Mouse (Mus musculus) cortical plate, adult 2 months (tissue): ENCODE results near the gene Lipe. TPM values are rescaled to one million over a fixed set of nuclear protein-coding genes. Genes with fewer than 3 reads are reported as not detected.
A peak's percentile ranks its signal among the peaks of the same experiment; 100 is the strongest.

Source experiments
- H3K27ac ChIP-seq: fragments of 200-500 bp; 2 replicates; pipeline ENCODE4 v1.5.1; 2012; ENCODE audit warnings: low read length, control low read depth, inconsistent platforms; ENCODE audit not compliant: insufficient read depth
- H3K4me1 ChIP-seq: fragments of 200-500 bp; 2 replicates; pipeline ENCODE4 v1.6.1; 2011; ENCODE audit warnings: low read length; ENCODE audit not compliant: control insufficient read depth, insufficient read depth
- H3K4me3 ChIP-seq: fragments of 200-500 bp; 2 replicates; pipeline ENCODE4 v1.5.1; 2011; ENCODE audit warnings: mild to moderate bottlenecking, low read length, control low read depth; ENCODE audit not compliant: insufficient read depth
- CTCF ChIP-seq: fragments of 200-500 bp; IDR thresholded peaks from 2 replicates; pipeline ENCODE4 v1.5.1; 2011; ENCODE audit warnings: mild to moderate bottlenecking, control low read depth, low read length; ENCODE audit not compliant: insufficient read depth; ENCODE audit errors: extremely low read depth
- POLR2A ChIP-seq: fragments of 200-500 bp; IDR thresholded peaks from 2 replicates; pipeline ENCODE4 v1.6.1; 2011; ENCODE audit warnings: mild to moderate bottlenecking, low read length, control low read depth; ENCODE audit not compliant: insufficient read depth; ENCODE audit errors: extremely low read depth
- polyA plus RNA-seq: library from polyadenylated mRNA; depleted of rRNA; stranded (reverse); fragments of >200 nt; gene quantifications from 2 replicates; pipeline ENCODE4 v1.2.3, GENCODE M21; 2012

Lipe gene
- polyA plus RNA-seq, 1 experiment: 9.1 TPM

DNA sequence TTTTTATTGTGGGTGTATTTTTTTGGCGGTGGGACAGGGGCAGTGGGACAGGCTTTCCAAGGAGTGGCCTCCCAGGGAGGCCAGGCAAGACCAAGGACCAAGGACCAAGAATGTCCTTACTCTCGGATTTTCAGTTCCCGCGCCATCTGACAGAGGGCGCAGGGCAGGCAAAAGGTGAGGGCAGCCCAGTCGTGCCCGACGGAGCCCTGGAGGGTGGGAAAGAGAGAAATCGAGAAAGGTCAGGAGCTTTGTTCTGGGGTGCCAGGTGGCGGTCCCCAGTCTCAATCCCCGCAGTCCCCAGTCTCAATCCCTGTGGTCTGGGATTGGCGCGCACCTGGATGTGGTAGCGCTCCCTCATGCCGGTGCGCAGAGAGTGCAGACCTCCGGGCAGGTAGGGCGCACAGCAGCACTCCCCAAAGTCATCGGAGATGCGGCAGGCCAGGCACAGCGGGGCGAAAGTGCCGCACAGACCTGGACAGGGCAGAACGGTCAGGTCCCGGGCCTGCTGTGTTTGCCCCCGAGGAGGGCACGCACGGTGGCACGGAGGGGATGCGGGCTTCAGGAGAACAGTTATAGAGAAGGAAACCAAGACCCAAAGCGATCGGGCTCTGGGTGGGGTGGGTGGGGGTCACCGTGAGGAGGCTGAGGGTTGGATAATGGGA, 30.7 kb downstream of the Lipe start:
- Histone ChIP-seq H3K4me3 (no peak overlapping the region), H3K4me1 (0 out of 2 replicates have a peak, but pooled peaks cover 2% of the 10 kb centered on the region), H3K27ac (no peak overlapping the region)
- TF ChIP-seq POLR2A (no peak), CTCF (0 out of 2 replicates have a peak, but pooled peaks have one; percentile 17)

DNA sequence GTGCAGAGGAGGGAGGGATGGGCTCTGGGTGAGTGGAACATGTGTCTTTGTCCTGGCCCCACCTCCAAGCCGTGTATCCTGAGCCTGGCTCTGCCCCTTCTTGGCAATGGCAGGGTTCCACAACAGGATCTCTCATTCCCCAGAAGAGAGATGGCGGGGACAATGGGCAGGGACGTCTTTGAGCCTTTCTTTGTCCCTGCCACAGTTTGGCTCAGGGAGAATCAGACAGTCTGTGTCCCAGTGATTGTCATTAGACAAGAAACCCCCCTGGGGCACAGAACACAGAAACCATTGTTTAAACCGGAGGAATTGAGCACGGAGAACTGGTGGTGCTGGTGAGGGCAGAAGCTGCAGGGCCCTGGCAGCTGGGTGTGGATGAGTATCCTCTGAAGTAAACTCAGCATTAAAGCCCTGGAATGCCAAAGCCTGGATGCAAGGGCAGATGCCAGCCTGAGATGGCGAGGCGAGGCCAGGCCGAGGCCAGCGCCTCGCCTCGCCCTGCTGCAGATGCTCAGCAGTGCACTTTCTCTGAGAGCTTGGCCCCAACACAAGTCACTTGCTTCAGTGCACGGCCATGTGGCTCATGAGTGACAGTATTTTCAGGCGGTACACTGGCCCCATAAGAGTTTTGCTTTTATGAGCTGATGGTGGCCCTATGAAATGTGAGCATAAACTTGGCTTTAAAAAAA, 32.4 kb downstream of the Lipe start:
- 0 out of 2 replicates have a peak, but pooled peaks cover 2% of the 10 kb centered on the region for H3K4me1 ChIP-seq
- no peak overlapping the region for H3K4me3 ChIP-seq
- TF ChIP-seq POLR2A: no peak
- no peak overlapping the region for H3K27ac ChIP-seq

DNA sequence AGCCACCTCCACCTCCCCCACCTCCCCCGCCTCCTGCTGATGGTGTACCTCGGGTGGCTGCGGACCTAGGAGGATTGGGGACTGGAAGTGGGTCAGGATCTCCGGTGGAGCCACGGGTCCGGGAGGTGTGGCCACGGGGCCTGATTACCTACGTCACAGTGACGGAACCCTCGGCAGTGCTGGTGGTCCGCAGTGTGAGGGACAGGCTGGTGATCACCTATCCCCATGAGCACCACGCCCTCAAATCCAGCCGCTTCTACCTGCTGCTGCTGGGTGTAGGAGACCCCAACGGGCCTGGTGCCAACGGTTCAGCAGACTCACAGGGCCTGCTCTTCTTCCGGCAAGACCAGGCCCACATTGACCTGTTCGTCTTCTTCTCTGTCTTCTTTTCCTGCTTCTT, 34.9 kb downstream of the Lipe start:
- TF ChIP-seq POLR2A: no peak
- no peak for TF ChIP-seq CTCF
- H3K27ac ChIP-seq: no peak overlapping the region
- H3K4me3 ChIP-seq: no peak overlapping the region
- H3K4me1 ChIP-seq: 0 out of 2 replicates have a peak, but pooled peaks cover under 1% of the 10 kb centered on the region

GRCm38 (mm10) chr7:25363151-25363550, 35.4 kb downstream of the Lipe start:
- H3K4me3 ChIP-seq: no peak overlapping the region
- no peaks in the 10 kb centered on the region for H3K4me1 ChIP-seq
- TF ChIP-seq CTCF: no peak
- TF ChIP-seq POLR2A: no peak

DNA sequence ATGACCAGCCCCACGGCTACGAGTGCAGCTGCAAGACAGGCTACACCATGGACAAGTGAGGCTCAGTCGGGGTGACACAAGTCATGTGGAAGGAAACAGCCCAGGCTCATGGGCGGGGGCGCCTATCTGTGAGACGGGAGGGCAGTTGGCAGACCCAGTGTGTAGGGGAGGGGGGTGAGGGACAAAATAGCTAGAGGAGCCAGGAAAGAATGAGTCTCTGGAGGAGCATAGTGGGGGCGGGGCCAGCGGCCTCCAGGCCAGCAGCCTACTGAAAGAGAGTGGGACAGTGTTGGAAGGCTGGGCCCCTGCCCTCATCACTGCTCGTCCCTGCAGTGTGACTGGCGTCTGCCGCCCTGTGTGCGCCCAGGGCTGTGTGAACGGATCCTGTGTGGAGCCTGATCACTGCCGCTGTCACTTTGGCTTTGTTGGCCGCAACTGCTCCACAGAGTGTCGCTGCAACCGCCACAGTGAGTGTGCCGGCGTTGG, 39.7 kb downstream of the Lipe start:
- Histone ChIP-seq H3K27ac (no peak overlapping the region), H3K4me3 (no peak overlapping the region), H3K4me1 (no peaks in the 10 kb centered on the region)
- TF ChIP-seq POLR2A: no peak
- 0 out of 2 replicates have a peak, but pooled peaks have one; percentile 6 for TF ChIP-seq CTCF

More at GRCm38 (mm10) chr7:25363151-25363550, 35.4 kb downstream of the Lipe start:
- no peak overlapping the region for H3K27ac ChIP-seq

DNA sequence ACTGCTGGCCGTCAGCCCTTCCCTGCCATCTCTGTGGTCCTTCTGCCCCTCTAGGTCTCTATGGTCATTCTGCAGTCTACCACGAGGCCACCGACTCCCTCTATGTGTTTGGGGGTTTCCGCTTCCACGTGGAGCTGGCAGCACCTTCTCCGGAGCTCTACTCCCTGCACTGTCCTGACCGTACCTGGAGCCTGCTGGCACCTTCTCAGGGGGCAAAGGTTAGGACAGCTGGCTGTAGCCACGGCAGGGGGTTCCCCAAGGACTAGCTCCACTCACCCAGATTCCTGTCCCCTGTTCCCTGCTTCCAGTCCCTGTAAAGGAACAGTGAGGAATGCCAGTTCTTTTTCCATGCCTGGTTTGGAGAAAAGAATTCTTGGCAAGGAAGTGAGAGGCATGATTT, 49.6 kb downstream of the Lipe start:
- no peaks in the 10 kb centered on the region for H3K4me1 ChIP-seq
- no peak overlapping the region for H3K4me3 ChIP-seq
- TF ChIP-seq CTCF (no peak), POLR2A (no peak)
- no peak overlapping the region for H3K27ac ChIP-seq

- H3K4me1 ChIP-seq: peaks cover 7% of the 10 kb centered on the region
- no peak overlapping the region for H3K4me3 ChIP-seq
- H3K27ac ChIP-seq: no peak overlapping the region
- TF ChIP-seq CTCF: no peak
- no peak for TF ChIP-seq POLR2A
These were observed 57.3 kb downstream of the Lipe start for GRCm38 (mm10) chr7:25341000-25341784.

DNA sequence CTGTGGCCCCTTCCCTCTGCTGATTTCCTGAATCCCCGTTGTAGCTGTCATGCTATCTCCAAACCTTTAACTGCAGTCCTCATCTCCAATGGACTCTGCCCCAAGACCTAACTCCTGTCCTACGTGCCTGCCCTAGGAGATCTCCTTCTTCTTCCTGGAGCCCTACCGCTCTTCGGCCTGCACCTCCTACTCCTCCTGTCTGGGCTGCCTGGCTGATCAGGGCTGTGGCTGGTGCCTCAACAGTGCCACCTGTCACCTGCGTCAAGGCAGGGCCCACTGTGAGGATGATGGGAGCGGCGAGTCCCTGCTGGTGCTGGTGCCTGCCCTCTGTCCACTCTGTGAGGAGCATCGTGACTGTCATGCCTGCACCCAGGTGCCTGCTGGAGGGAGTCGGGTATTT, 59.2 kb downstream of the Lipe start:
- Histone ChIP-seq H3K4me1 (peaks cover 7% of the 10 kb centered on the region), H3K27ac (no peak overlapping the region), H3K4me3 (no peak overlapping the region)
- TF ChIP-seq POLR2A (no peak), CTCF (no peak)

DNA sequence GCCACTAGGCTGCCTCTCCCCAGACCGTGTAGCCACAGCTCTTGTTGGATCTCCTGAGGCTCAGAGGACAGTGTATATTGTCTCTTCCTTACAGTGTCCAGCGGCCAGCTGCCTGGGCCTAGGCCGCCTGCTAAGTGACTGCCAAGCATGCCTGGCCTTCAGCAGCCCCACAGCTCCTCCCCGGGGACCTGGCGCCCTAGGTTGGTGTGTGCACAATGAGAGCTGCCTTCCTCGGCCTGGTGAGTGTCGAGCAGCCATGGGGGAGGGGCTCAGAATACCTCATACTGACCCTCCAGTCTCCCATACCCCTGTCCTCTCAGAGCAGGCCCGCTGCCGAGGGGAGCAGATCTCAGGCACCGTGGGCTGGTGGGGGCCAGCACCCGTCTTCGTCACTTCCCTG, 64.0 kb downstream of the Lipe start:
- no peak overlapping the region for H3K27ac ChIP-seq
- TF ChIP-seq CTCF (no peak), POLR2A (no peak)
- H3K4me1 ChIP-seq: no peaks in the 10 kb centered on the region
- no peak overlapping the region for H3K4me3 ChIP-seq
